Mouse (Mus musculus): ENCODE results near the gene Hat1.

Gene Hat1

GRCm38 (mm10) chr2:71376433-71376906, 12.3 kb upstream of the Hat1 start:
- DNase-seq (ENCODE audit: low read depth in 2 of 2, low spot score in 2 of 2), result no peak

- DNase-seq (ENCODE audit: low read depth in 2 of 2, low spot score in 2 of 2), result no peak
Observed at GRCm38 (mm10) chr2:71377426-71377825, 11.3 kb upstream of the Hat1 start.

- DNase-seq (ENCODE audit: low read depth in 2 of 2, low spot score in 2 of 2), result no peak
Observed at GRCm38 (mm10) chr2:71381962-71382361, 6.8 kb upstream of the Hat1 start.

- DNase-seq (ENCODE audit: low read depth in 2 of 2, low spot score in 2 of 2), result no peak
Observed at GRCm38 (mm10) chr2:71383890-71384289, 4.9 kb upstream of the Hat1 start.

GRCm38 (mm10) chr2:71387766-71388165, 992 bp upstream of the Hat1 start:
- no peak for DNase-seq (ENCODE audit: low read depth in 2 of 2, low spot score in 2 of 2)

- DNase-seq (ENCODE audit: low read depth in 2 of 2, low spot score in 2 of 2), result peak in 1 of 2 experiments; percentile 7
Observed at GRCm38 (mm10) chr2:71389864-71390263, 1.1 kb downstream of the Hat1 start.

GRCm38 (mm10) chr2:71405613-71406012, 16.9 kb downstream of the Hat1 start:
- no peak for DNase-seq (ENCODE audit: low read depth in 2 of 2, low spot score in 2 of 2)

GRCm38 (mm10) chr2:71418760-71419280, 30.1 kb downstream of the Hat1 start:
- no peak for DNase-seq (ENCODE audit: low read depth in 2 of 2, low spot score in 2 of 2)

GRCm38 (mm10) chr2:71419408-71419807, 30.6 kb downstream of the Hat1 start:
- DNase-seq (ENCODE audit: low read depth in 2 of 2, low spot score in 2 of 2), result no peak

GRCm38 (mm10) chr2:71420895-71421425, 32.2 kb downstream of the Hat1 start:
- no peak for DNase-seq (ENCODE audit: low read depth in 2 of 2, low spot score in 2 of 2)

- DNase-seq (ENCODE audit: low read depth in 2 of 2, low spot score in 2 of 2), result no peak
Observed at GRCm38 (mm10) chr2:71424545-71424944, 35.8 kb downstream of the Hat1 start.

- DNase-seq (ENCODE audit: low read depth in 2 of 2, low spot score in 2 of 2), result no peak
Observed at GRCm38 (mm10) chr2:71435440-71435839, 46.7 kb downstream of the Hat1 start.

GRCm38 (mm10) chr2:71443376-71443775, 54.6 kb downstream of the Hat1 start:
- DNase-seq (ENCODE audit: low read depth in 2 of 2, low spot score in 2 of 2), result no peak

GRCm38 (mm10) chr2:71445536-71446196, 56.9 kb downstream of the Hat1 start:
- DNase-seq (ENCODE audit: low read depth in 2 of 2, low spot score in 2 of 2), result no peak

- DNase-seq (ENCODE audit: low read depth in 2 of 2, low spot score in 2 of 2), result no peak
Observed at GRCm38 (mm10) chr2:71449604-71450003, 60.8 kb downstream of the Hat1 start.

- DNase-seq (ENCODE audit: low read depth in 2 of 2, low spot score in 2 of 2), result no peak
Observed at GRCm38 (mm10) chr2:71451761-71452160, 63.0 kb downstream of the Hat1 start.

- peak; percentile 84 to 88 for DNase-seq (ENCODE audit: low read depth in 2 of 2, low spot score in 2 of 2)
Observed at GRCm38 (mm10) chr2:71453161-71453916, 64.6 kb downstream of the Hat1 start, which contains the start of gene Metap1d. Metap1d (plus strand) TSS chr2:71453276.

GRCm38 (mm10) chr2:71453917-71454260, 65.1 kb downstream of the Hat1 start:
- DNase-seq (ENCODE audit: low read depth in 2 of 2, low spot score in 2 of 2), result no peak

GRCm38 (mm10) chr2:71458624-71459023, 69.9 kb downstream of the Hat1 start:
- DNase-seq (ENCODE audit: low read depth in 2 of 2, low spot score in 2 of 2), result no peak

- no peak for DNase-seq (ENCODE audit: low read depth in 2 of 2, low spot score in 2 of 2)
Observed at GRCm38 (mm10) chr2:71459659-71460058, 70.9 kb downstream of the Hat1 start.

GRCm38 (mm10) chr2:71461139-71461538, 72.4 kb downstream of the Hat1 start:
- DNase-seq (ENCODE audit: low read depth in 2 of 2, low spot score in 2 of 2), result no peak

GRCm38 (mm10) chr2:71461589-71461988, 72.8 kb downstream of the Hat1 start:
- no peak for DNase-seq (ENCODE audit: low read depth in 2 of 2, low spot score in 2 of 2)
